Mouse (Mus musculus) small intestine, adult 2 months (tissue): ENCODE results near the gene Hoxd9. TPM values are rescaled to one million over a fixed set of nuclear protein-coding genes. Genes with fewer than 3 reads are reported as not detected.

Source experiments
- H3K27ac ChIP-seq: fragments of 200-500 bp; 2 replicates; pipeline ENCODE4 v1.5.1; 2012; ENCODE audit warnings: low read depth, low read length, control low read depth, inconsistent platforms; ENCODE audit not compliant: insufficient read depth
- H3K27me3 ChIP-seq: fragments of 200-500 bp; 2 replicates; pipeline ENCODE4 v1.6.1; 2012; ENCODE audit warnings: mild to moderate bottlenecking, moderate library complexity, low read length, inconsistent platforms; ENCODE audit not compliant: control insufficient read depth, insufficient read depth
- H3K36me3 ChIP-seq: fragments of 200-500 bp; 2 replicates; pipeline ENCODE4 v1.6.1; 2012; ENCODE audit warnings: mild to moderate bottlenecking, low read length, control low read depth, inconsistent platforms; ENCODE audit not compliant: control insufficient read depth, insufficient read depth
- H3K4me1 ChIP-seq: fragments of 200-500 bp; 2 replicates; pipeline ENCODE4 v1.6.1; 2012; ENCODE audit warnings: low read length, inconsistent platforms, mixed read lengths; ENCODE audit not compliant: control insufficient read depth, insufficient read depth, insufficient read length
- H3K4me3 ChIP-seq: fragments of 200-500 bp; 2 replicates; pipeline ENCODE4 v1.5.1; 2012; ENCODE audit warnings: low read depth, mild to moderate bottlenecking, control low read depth, inconsistent platforms, low read length, moderate library complexity
- CTCF ChIP-seq: fragments of 200-500 bp; IDR thresholded peaks from 2 replicates; pipeline ENCODE4 v1.5.1; 2012; ENCODE audit warnings: low read depth, mild to moderate bottlenecking, control low read depth, inconsistent platforms, low read length, moderate library complexity, mixed read lengths; ENCODE audit not compliant: insufficient replicate concordance, insufficient read length; ENCODE audit errors: extremely low read depth
- POLR2A ChIP-seq: fragments of 200-500 bp; IDR thresholded peaks from 2 replicates; pipeline ENCODE4 v1.6.1; 2012; ENCODE audit warnings: low read depth, mild to moderate bottlenecking, control low read depth, inconsistent platforms, low read length, moderate library complexity
- WGBS: fragments of 180-500 bp; shearing (Covaris S2); methylation state at CpG from one replicate; pipeline ENCODE4 v1.1.7; 2018; 5-methylcytosine and 5-hydroxymethylcytosine counted together
- polyA plus RNA-seq: library from polyadenylated mRNA; depleted of rRNA; stranded (reverse); fragments of >200 nt; gene quantifications from 2 replicates; pipeline ENCODE4 v1.2.3, GENCODE M21; 2012; rRNA removed

Gene Hoxd9
- polyA plus RNA-seq = 0.24 and 0.34 TPM in 2 replicates

DNA sequence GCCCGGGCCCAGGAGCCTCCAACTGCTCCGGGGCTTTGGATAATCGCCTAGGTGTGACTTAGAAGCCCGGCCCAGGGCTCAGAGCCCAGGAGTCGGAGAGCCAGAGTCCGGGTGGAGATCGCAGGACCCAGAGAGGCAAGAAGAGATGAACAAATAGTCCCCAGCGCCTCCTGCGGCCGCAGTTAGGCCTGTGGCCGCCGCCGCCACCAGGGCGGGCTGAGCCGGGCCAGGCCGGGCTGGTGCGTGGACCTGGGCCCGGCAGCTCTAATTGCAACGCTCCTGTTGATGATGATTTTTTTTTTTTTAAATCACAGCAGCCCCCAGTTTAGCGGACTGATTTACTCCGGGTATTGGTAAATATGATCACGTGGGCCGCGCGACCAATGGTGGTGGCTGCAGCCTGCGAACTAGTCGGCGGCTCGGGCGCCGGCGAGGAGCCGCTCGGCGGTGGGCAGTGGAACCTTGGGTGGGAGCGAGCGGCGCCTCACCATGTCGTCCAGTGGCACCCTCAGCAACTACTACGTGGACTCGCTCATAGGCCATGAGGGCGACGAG lies at the start of gene Hoxd9:
TSS of gene Hoxd9 (plus strand) at position 161 of the 555 bp plus-strand sequence.
- peaks cover 86% of the 10 kb centered on the region for H3K27me3 ChIP-seq
- H3K4me1 ChIP-seq = peaks cover 5% of the 10 kb centered on the region
- H3K27ac ChIP-seq = no peak within 1 kb of the TSS
- peak within 1 kb of the TSS; percentile 62 for H3K4me3 ChIP-seq
- TF ChIP-seq POLR2A (no peak), CTCF (no peak)
- 1% methylated on average over 43 of the region's 43 CpGs for WGBS
- no peaks in the 10 kb centered on the region for H3K36me3 ChIP-seq

GRCm38 (mm10) chr2:74652996-74653340 lies 44.6 kb upstream of the Hoxd9 start:
- H3K27ac ChIP-seq = no peak overlapping the region
- H3K36me3 ChIP-seq = no peaks in the 10 kb centered on the region
- peaks cover 80% of the 10 kb centered on the region for H3K27me3 ChIP-seq
- 39% methylated on average over 2 of the region's 2 CpGs for WGBS
- TF ChIP-seq CTCF (no peak), POLR2A (no peak)
- peaks cover 8% of the 10 kb centered on the region; the same call in 1 of the 2 replicates for H3K4me1 ChIP-seq
- no peak overlapping the region for H3K4me3 ChIP-seq

GRCm38 (mm10) chr2:74653781-74654535 lies 43.6 kb upstream of the Hoxd9 start:
- Histone ChIP-seq H3K4me3 (no peak overlapping the region), H3K27ac (no peak overlapping the region), H3K27me3 (peaks cover 81% of the 10 kb centered on the region), H3K4me1 (peaks cover 8% of the 10 kb centered on the region; the same call in 1 of the 2 replicates), H3K36me3 (no peaks in the 10 kb centered on the region)
- WGBS = 21% methylated on average over 17 of the region's 17 CpGs
- no peak for TF ChIP-seq CTCF
- no peak for TF ChIP-seq POLR2A

- peaks cover 8% of the 10 kb centered on the region; the same call in 1 of the 2 replicates for H3K4me1 ChIP-seq
- no peak for TF ChIP-seq POLR2A
- TF ChIP-seq CTCF = no peak
- H3K4me3 ChIP-seq = no peak overlapping the region
- H3K27ac ChIP-seq = no peak overlapping the region
- peaks cover 83% of the 10 kb centered on the region for H3K27me3 ChIP-seq
- H3K36me3 ChIP-seq = no peaks in the 10 kb centered on the region
- 13% methylated on average over 18 of the region's 20 CpGs for WGBS
These were observed 42.6 kb upstream of the Hoxd9 start for GRCm38 (mm10) chr2:74654743-74655419.

GRCm38 (mm10) chr2:74655420-74655781 lies 42.1 kb upstream of the Hoxd9 start:
- Histone ChIP-seq H3K27me3 (peaks cover 81% of the 10 kb centered on the region), H3K4me1 (peaks cover 8% of the 10 kb centered on the region; the same call in 1 of the 2 replicates), H3K4me3 (peak overlapping the region; percentile 43; the same call in 1 of the 2 replicates), H3K36me3 (no peaks in the 10 kb centered on the region), H3K27ac (no peak overlapping the region)
- TF ChIP-seq CTCF (no peak), POLR2A (no peak)
- WGBS = 2% methylated on average over 39 of the region's 47 CpGs

DNA sequence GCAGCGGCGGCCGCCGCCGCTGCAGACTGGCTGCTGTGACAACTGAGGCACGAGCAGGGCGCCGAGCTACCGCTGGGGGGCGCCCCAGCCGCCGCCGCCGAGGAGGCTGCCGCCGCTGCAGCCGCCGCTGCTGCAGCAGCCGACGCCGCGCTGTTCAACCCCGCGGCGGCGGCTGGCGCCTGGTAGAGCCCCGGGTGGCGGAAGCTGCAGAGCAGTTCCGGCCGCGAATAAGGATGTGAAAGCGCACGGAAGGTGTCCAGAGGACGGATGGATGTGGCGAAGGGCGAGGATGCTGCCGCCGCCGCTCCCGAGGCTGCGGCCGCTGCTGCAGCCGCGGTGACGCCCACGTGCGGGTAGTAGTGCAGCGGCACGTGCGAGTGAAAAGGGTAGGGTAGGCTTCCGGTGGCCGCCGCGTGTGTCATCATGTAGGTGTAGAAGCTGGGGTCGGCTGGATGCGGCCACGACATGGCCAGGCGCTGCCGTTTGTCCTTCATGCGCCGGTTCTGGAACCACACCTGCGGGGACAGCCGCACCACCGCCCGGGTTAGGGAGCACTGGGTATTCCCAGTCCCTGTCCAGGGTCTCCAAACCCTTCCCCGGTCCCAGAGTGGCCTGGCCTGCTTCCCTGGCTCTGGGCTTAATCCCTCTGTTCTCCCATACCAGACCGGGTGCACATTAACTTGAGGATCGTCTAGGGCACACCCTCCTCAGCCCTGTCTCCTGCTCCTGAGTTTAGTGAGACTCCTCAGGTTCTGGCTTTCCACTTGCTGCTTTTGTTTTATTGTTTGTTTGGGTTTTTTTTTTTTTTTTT lies 41.5 kb upstream of the Hoxd9 start:
- H3K4me1 ChIP-seq = peaks cover 8% of the 10 kb centered on the region; the same call in 1 of the 2 replicates
- TF ChIP-seq POLR2A (no peak), CTCF (no peak)
- no peak overlapping the region for H3K27ac ChIP-seq
- H3K36me3 ChIP-seq = no peaks in the 10 kb centered on the region
- 1% methylated on average over 67 of the region's 69 CpGs for WGBS
- H3K4me3 ChIP-seq = peak overlapping the region; percentile 43
- H3K27me3 ChIP-seq = peaks cover 83% of the 10 kb centered on the region

DNA sequence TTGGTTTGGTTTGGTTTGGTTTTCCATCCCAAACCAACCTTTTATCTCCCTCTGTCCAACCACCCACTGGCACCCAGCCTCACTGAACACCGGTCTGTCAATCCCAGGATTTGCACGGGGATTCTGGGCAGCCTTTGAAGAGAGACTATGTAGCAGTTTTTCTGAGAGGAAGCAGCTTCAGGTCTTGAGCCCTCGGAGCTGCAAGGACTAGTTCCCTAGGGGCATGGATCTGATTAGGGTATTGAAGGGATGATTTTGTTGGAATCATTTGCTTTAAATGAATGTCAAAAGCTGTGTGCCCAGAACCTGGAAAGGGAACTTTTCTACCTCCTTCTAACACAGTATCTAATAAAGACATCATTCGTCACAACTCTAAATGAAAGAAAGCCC lies 40.9 kb upstream of the Hoxd9 start:
- Histone ChIP-seq H3K27ac (no peak overlapping the region), H3K4me1 (peaks cover 8% of the 10 kb centered on the region; the same call in 1 of the 2 replicates), H3K36me3 (no peaks in the 10 kb centered on the region), H3K4me3 (no peak overlapping the region), H3K27me3 (peaks cover 85% of the 10 kb centered on the region)
- no peak for TF ChIP-seq POLR2A
- TF ChIP-seq CTCF = no peak
- 11% methylated on average over 4 of the region's 4 CpGs for WGBS
